Mouse (Mus musculus): ENCODE results near the gene Phb2. TPM values are rescaled to one million over a fixed set of nuclear protein-coding genes. Genes with fewer than 3 reads are reported as not detected.

Gene Phb2
- polyA plus RNA-seq, 1 experiment, result 168 TPM

DNA sequence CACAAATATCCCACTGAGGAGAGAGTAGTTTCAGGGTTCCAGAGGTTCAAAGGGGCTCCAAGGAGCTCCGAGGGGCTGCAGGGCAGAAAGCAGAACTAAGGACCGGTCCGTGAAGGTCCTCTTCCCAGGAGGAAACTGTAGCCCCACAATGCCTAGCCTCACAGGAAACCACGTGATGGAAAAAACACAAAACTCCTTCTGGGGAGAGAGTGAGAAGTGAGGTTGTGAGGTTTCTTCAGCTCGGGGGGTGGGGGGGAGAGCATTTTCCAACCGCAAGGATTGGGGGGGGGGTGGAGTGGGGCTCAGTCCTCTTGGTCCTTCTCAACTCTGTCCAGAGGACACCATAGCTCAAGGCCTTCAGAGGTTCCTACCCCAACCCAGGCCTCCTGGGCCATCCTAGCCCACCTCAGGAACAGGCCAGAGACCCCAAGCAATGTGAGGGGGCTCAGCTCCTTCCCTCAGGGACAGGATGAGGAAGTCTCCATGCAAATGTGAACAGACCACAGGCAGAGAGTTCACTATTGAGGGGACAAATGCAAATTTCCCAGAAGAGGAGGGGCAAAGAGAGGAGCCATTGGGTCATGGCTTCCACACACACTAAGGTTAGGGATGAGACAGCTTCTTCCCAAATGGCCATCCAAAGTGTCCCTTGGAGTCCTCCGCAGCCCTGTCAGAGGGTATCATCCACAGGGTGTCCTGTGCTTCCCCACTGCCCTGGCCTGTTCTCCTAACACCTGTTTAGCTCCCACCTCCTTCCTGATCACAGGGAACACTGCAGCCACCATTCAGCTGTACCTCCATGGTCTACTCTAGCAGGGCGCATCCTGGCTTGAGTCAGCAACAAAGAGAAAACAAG is 17.9 kb downstream of the Phb2 start:
- TF ChIP-seq CTCF (IDR thresholded peaks at IDR 0.05; ENCODE audit: borderline replicate concordance, extremely low read depth, insufficient read depth, insufficient read length) (no peak), POLR2A (IDR thresholded peaks at IDR 0.05; ENCODE audit: borderline replicate concordance, extremely low read depth, insufficient read depth, insufficient read length, poor library complexity, severe bottlenecking) (no peak)
- DNase-seq (ENCODE audit: low read depth), result no peak

DNA sequence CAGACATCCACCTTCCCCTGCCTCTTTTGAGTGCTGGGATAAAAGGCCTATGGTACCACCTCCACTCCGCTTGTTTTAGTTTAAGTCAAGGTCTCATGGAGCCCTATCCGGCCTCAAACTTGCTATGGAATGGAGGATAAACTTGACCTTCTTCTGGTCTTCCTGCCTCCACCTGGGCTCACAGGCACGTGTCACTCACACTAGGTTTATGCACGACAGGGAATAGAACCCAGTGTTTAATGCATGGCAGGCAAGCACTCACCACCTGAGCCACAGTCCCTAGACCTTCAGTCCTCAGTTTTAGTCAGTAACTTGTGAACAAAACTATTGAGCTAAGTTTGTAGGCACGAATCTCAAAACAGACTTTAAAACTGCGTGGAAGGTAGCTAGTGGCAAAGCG is 18.9 kb downstream of the Phb2 start:
- TF ChIP-seq CTCF (IDR thresholded peaks at IDR 0.05; ENCODE audit: borderline replicate concordance, extremely low read depth, insufficient read depth, insufficient read length), result no peak
- no peak for TF ChIP-seq POLR2A (IDR thresholded peaks at IDR 0.05; ENCODE audit: borderline replicate concordance, extremely low read depth, insufficient read depth, insufficient read length, poor library complexity, severe bottlenecking)
- no peak for DNase-seq (ENCODE audit: low read depth)

DNA sequence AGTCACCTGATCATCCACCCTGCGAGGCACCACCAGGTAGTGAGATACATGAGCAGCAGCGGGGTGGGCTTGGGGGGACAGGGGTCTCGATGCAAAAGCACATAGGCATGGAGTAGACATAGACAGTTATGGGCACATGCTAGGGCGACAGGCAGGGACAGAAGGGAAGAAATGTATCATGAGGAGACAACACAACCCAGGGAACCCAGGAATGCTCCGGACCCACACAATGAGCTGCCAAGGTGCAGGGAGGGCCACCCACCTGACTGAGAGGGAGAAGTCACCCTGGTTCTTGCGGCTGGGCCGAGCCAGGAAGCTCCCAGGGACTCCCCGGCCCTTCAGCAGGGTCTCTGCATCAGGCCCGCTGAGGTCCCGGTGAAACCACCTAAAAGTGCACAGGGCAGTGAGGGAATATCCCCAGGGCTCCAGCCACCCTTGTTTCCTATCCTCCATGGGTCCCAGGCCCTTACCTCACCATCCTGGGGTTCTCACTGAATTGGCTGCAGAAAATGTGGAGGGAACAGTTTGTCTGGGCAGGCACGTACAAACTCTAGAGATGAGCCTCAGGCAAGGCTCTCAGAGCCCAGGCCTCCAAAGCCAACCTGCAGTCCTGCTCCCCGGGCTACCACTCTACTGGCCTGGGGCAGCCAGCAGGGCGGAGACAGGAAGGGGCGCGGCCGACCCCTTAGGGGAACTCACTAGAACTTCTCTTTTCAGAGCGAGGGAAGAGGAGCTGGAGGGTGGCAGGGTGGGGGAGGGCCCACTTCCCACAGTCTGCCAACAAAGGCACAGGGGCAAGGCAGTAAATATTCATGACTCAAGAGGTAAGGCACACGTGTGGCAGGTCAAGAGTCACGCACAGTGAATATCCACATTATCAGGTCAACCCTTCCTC is 20.6 kb downstream of the Phb2 start:
- no peak for TF ChIP-seq CTCF (IDR thresholded peaks at IDR 0.05; ENCODE audit: borderline replicate concordance, extremely low read depth, insufficient read depth, insufficient read length)
- TF ChIP-seq POLR2A (IDR thresholded peaks at IDR 0.05; ENCODE audit: borderline replicate concordance, extremely low read depth, insufficient read depth, insufficient read length, poor library complexity, severe bottlenecking), result no peak
- no peak for DNase-seq (ENCODE audit: low read depth)

GRCm38 (mm10) chr6:124734417-124734816 is 22.3 kb downstream of the Phb2 start:
- DNase-seq (ENCODE audit: low read depth), result no peak
- no peak for TF ChIP-seq POLR2A (IDR thresholded peaks at IDR 0.05; ENCODE audit: borderline replicate concordance, extremely low read depth, insufficient read depth, insufficient read length, poor library complexity, severe bottlenecking)
- TF ChIP-seq CTCF (IDR thresholded peaks at IDR 0.05; ENCODE audit: borderline replicate concordance, extremely low read depth, insufficient read depth, insufficient read length), result no peak

- TF ChIP-seq POLR2A (IDR thresholded peaks at IDR 0.05; ENCODE audit: borderline replicate concordance, extremely low read depth, insufficient read depth, insufficient read length, poor library complexity, severe bottlenecking) (no peak), CTCF (IDR thresholded peaks at IDR 0.05; ENCODE audit: borderline replicate concordance, extremely low read depth, insufficient read depth, insufficient read length) (no peak)
- DNase-seq (ENCODE audit: low read depth), result no peak
Measured at GRCm38 (mm10) chr6:124737040-124737439, 24.9 kb downstream of the Phb2 start.

DNA sequence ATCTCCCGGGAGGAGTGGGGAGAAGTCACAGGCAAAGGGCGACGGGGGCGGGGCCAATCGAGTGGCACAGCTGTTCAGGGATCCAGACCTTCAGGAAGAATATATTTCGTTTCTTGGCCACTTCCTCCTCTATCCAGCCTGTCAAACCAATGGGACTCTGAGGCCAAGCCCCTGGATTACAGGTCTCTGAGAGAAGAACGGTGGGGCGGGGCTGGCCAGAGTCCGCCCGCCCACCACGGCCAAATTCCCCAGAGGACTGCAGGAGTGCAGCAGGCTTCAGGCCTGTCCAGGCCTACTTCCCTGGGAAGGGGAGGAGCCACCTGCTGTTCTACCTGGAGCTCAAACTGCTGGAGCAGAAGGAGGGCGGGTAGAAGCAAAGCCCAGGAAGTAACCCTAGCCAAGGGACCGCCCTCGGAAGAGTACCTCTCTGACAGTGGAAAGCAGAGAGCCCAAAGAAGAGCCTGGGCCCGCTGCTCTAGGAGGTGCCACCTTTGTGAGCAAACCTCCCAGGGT is 26.4 kb downstream of the Phb2 start, which contains the start of gene Ptpn6:
Gene Ptpn6, minus strand, starts transcription at position 204 of the 513 bp plus-strand sequence.
- no peak for DNase-seq (ENCODE audit: low read depth)
- TF ChIP-seq CTCF (IDR thresholded peaks at IDR 0.05; ENCODE audit: borderline replicate concordance, extremely low read depth, insufficient read depth, insufficient read length), result no peak
- no peak for TF ChIP-seq POLR2A (IDR thresholded peaks at IDR 0.05; ENCODE audit: borderline replicate concordance, extremely low read depth, insufficient read depth, insufficient read length, poor library complexity, severe bottlenecking)

GRCm38 (mm10) chr6:124739231-124739796 is 27.2 kb downstream of the Phb2 start:
- DNase-seq (ENCODE audit: low read depth), result no peak
- TF ChIP-seq CTCF (IDR thresholded peaks at IDR 0.05; ENCODE audit: borderline replicate concordance, extremely low read depth, insufficient read depth, insufficient read length), result no peak
- TF ChIP-seq POLR2A (IDR thresholded peaks at IDR 0.05; ENCODE audit: borderline replicate concordance, extremely low read depth, insufficient read depth, insufficient read length, poor library complexity, severe bottlenecking), result no peak

DNA sequence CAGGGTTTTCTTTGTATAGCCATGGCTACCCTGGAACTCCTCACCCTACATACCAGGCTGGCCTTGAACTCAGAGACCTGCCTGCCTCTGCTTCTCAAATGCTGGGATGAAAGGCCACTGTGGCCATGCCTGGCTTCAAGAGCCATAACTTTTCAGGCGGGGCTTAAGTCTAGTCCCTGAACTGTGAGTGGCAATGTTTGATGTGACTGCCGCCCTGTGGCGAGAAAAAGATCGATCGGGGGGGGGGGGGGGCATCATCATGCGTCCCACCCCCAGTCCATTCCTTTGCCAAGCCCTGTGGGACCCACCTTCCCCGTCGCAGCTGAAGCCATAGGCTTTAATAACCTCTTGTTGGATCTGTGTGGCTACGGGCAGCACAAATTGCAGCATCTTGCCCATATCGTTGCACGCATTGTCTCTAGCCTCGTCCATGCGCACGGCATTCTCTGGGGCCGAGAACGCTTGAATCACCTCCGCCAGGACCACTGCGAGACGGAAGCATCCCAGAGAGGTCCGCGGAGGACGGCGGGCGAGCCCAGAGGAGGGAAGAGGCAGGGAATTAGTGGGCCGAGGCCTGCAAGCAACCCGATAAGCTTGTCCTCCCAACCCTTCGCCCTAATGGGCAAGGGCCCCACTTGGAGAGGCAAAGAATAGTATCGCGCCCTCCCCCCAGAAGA is 28.2 kb downstream of the Phb2 start:
- DNase-seq (ENCODE audit: low read depth), result peak; percentile 83
- TF ChIP-seq CTCF (IDR thresholded peaks at IDR 0.05; ENCODE audit: borderline replicate concordance, extremely low read depth, insufficient read depth, insufficient read length) (peak; percentile 34; the same call in 1 of the 2 replicates), POLR2A (IDR thresholded peaks at IDR 0.05; ENCODE audit: borderline replicate concordance, extremely low read depth, insufficient read depth, insufficient read length, poor library complexity, severe bottlenecking) (no peak)

GRCm38 (mm10) chr6:124740888-124741761 is 29.0 kb downstream of the Phb2 start, which contains the start of gene Grcc10:
TSS of gene Grcc10 (minus strand) at chr6:124741374.
- TF ChIP-seq POLR2A (IDR thresholded peaks at IDR 0.05; ENCODE audit: borderline replicate concordance, extremely low read depth, insufficient read depth, insufficient read length, poor library complexity, severe bottlenecking), result peak; percentile 80; the same call in 1 of the 2 replicates
- TF ChIP-seq CTCF (IDR thresholded peaks at IDR 0.05; ENCODE audit: borderline replicate concordance, extremely low read depth, insufficient read depth, insufficient read length), result no peak
- DNase-seq (ENCODE audit: low read depth), result peak; percentile 98
